Mouse (Mus musculus) mature B cell (primary cell): ENCODE data around the gene Rer1.

Source experiments
- in situ Hi-C: fragments of 300-500 bp; cut with MboI; formaldehyde crosslinking; loops from 2 replicates; pipeline ENCODE4 v1.14.3; 2019

Rer1 gene

DNA sequence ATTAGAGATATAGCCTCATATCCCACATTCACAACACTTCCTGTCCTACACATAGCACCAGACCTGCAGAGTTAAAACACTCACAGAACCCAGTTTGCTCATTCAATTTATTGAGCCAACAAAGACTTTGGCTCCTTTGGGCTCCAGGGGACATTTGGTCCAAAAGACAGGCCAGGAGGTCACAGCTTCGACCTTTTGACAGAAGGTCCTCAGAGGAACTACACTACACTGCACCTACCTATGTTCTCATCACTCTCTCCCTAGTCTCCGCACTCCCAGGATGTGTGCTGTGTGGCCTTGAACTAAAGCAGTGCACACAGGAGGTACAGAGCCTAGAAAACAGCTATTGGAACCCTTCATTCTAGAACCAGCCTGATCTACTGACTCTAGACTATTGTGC, 10.4 kb downstream of the Rer1 start:
- in situ Hi-C loops, result no loop called here

DNA sequence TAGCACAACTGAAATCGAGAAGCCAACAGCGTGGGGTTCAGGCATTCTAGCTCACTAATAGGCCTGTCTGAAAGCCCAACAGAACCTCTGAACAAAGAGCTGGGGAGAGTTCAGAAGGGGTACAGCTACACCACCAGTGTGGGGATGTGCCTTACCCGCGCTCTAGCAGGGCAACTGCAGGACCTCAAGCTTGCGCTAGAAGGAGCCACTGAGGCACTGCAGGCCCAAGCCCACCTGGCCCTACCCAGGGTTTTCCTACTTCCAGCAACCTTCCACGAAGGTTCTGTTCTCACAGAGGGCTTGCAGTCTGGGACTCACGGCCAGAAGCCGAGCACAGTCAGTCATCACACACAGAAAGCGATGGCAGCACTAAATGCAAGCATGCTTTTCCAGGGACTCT, 11.0 kb downstream of the Rer1 start:
- in situ Hi-C loops, result no loop called here

DNA sequence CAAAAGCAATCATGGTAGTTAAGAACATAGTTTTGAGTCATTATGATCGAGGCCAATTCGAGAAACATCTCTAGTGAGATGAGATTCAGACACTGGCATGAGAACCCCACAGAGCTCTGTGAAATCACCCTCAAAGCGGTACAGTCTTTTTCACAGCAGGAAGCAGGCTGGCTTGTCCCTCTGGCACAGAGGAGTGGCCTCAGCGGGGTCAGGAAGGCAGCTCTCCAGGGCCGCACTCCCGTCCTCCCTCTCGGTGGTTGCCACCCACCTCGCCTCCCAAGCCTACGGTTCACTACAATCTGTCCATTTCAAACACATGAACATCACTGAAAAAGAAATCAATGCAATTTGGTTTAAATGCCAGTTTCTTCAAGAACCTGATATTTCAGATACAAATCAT, 11.8 kb downstream of the Rer1 start:
- in situ Hi-C loops, result no loop called here

DNA sequence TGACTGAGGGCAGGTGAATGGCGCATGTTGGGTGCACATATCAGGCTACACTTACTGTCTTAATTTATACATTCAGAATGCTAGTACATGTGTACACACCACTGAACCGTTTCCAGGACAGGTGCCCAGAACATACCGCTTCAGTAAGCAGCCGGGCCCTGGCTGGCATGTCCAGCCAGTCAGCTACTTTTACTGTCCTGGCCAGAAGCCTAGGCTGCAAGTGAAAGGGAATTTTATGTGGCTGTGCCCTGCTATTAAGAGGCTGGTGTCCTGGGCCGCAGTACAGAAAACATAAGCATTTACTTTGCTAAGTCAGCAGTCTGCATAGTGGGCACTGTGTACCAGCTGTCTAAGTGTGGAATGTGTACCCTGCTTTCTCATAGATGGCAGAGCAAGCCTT, 15.3 kb downstream of the Rer1 start:
- in situ Hi-C loops, result no loop called here

DNA sequence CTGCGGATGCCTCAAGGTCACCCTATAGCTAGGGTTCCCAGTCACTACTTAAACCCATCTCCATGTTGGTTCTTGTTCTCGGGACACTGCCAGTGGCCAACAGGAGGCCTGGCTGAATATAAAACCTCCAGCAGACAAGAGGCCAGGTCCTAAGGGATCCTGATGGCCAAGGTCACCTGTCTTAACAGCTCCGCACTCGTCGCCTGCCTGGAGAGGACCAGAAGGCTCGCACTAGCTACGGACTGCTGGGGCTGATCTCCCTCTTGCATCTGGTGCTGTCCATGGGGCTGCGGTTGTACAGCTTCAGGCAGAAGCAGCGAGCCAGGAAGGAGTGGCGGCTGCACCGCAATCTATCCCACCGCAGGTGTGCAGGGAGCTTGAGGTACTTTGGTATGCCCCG, 16.0 kb downstream of the Rer1 start:
- in situ Hi-C loops, result no loop called here

DNA sequence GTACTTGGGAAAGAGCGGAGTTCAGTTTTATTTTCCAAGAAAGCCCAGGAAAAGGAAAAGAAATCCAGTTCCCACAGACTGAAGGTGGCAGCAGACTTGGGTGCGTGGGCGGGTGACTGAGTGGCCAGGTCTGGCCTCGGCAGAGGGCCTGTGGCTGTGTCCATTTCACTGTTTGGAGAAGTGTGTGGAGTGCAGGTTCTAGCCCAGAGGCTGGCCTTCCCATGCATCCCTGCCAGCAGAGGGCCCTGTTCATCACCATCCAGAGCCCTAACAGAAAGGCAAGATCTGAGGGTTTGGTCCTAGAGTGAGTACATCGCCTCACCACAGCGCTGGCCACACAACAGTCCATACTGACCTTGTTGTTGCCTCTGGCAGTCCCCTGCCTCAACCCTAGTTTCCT, 17.0 kb downstream of the Rer1 start:
- in situ Hi-C loops, result loop anchor here (5.0 kb wide), 1 partner anchor 182 kb away; no protein-coding TSS in a partner anchor

DNA sequence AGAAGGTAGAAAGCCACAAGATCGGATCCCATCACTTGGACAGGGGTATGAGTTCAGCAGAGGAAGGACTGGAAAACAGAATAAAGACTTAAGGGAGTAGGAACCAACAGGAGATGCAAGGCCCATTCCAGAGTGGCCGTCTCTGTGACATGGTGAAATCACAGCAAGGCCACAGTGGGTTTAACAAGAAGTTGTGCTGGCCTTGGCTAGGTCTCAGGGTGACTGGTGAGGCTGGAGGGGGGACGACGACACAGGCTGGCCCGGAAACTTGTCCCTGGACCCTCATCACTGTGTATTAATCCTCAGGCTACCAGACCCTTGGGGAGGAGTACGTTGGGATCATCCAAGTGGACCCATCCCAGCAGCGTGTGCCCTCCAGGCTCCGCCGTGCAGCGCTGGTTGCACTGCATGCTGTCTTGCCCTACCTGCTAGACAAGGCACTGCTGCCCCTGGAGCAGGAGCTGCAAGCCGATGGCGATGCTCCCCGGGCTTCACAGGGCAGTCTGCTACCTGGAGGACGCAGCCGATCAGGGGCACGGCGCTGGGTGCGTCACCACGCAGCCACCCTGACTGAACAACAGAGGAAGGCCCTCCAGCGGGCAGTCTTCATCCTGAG, 17.7 kb downstream of the Rer1 start:
- in situ Hi-C loops, result loop anchor here (5.0 kb wide), 1 partner anchor 181 kb away; no protein-coding TSS in a partner anchor

DNA sequence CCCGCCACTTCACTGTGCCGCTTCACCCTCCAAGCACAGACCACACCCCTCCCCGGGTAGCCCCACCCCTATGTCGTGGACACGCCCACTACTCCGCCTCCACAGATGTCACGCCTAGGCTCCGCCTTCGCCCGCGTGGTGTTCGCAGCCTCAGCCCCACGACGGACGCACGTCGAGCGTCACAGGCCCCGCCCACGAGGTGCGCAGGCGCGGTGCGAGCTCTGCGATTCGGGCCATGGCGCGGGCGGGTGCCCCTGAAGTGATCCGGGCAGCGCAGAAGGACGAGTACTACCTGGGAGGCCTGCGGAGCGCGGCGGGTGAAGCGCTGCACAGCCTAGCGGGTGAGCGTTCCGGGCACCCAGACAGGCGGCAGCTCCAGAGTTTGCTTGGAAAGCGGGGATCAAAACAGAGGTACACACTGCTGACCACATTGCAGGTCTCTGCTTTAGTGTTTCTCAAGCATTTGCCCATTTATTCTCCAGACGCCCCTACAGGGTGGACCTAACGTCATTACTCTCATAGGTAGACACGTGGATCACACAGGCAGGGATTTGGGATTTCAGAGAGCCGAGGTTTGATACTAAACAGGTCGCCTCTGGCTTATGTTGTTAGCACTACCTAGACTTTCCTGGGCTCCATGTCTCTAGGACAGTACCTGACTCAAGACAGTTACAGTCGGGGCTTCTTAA, 19.2 kb downstream of the Rer1 start, which contains the start of gene Pex10:
Pex10 (plus strand) TSS at position 183 of the 689 bp plus-strand sequence.
- in situ Hi-C loops, result loop anchor here (5.0 kb wide), 1 partner anchor 180 kb away; no protein-coding TSS in a partner anchor

DNA sequence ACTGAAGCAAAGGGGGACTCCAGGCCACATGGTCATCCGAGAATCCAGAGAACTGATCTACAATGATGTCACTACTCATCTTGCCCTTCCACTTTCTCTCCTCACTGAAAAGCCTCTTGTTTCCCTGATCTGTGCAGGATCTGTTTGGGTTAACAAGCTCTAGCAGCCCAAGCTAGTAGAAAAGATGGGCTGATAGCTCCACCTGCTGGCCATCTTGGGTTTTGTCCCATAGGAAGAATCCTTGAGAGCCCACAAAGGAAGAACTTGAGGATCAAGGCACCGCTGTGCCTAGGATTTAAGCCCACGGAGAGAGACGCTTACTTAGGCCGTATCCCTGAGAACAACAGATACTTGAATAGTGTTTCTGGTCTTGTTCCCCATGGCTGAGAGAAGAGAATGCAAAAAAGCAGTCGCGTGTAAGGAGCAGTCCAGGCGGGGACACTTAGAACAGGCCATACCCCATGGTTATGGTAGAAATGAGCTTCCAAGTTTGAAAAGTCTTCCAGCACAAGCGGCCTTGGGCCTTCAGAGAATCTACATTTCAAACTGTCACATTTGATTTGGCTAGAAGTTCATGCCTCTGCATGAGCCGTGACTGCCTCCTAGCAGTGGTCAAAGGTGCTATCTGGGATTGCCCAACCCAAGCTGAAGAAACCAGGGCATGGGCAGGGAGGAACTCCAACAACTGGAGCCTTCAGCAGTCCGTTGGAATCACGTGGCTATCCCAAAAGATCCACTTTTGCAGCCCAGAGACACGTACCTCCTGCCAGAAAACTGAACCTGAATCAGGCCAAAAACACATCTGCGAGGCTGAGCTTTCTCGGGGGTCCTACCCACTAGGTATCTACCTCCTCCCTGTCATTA, 20.0 kb downstream of the Rer1 start:
- in situ Hi-C loops, result loop anchor here (5.0 kb wide), 1 partner anchor 179 kb away; no protein-coding TSS in a partner anchor

DNA sequence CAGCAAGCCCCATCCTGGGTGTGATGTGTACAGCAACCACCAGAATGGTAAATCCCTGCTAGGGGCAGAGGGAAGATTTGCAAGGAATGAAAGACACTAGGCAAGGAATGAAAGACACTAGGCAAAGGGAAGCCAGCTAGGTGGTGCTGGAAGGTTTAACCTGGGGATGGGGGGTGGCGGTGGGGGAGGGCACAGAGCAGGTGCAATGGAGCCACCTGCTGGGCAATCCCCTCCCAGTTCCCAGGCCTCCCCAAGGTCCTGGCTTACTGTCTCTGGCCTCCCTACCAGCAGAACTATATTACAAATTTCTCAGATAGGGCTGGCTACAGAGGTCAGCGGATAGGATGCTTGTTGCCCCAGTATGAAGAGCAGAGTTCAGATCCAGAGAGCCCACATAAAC, 21.7 kb downstream of the Rer1 start:
- in situ Hi-C loops, result no loop called here

DNA sequence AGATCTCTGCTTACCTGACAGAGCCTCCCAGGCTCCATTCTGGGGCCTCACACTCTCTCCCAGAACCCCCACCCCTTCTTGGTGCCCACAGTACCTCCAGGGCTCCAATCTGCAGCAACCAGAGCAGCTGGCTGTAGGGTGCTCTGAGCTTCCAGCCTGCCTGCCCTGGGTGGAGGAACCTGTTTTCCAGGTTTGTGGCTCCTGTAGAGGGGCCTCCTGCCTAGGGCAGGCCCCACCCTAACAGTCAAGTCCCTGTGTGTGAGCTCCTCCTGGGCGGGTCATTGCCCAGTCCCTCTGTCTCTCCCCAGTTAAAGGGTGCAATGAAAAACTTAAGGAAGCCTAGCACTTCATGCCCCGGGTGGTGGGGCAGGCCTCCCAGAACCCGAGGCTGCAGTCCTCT, 22.3 kb downstream of the Rer1 start:
- in situ Hi-C loops, result no loop called here

DNA sequence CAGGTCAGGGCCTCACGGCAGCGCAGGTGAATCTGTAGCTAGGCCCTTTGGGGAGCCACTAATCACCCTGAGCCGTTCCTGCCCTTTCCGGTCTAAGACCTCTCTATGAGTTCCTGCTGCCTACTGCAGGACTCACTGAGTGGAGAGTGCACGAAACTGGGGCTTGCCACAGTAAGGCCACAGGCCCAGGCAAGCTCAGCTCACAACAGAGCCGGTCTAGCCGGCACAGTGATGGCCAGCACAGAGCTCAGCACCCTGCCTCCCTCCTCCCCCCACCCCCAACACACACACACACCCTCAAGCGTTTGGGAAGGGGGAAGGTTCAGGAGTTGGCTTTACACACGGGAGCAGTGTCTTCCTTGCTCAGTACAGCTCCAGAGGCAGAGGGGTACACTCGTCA, 27.9 kb downstream of the Rer1 start:
- in situ Hi-C loops, result no loop called here

DNA sequence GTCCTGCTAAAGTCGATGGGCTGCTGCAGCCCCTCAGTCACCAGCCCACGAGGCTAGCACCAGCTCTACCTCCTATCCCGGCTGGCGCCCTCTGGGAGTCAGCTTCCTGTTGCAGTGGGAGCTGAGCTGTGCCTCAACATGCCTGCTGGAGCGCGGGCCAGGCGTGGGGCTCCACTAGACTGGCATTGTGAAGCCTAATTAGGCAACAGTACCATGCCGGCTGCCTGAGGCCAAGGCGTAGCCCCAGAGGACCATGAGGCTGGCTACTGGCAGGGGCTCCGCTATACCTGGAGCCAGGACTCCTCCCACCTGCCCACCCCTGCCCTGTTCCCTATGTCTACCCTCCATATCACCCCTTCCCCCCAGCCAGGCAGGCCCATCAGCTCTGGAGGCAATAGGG, 29.5 kb downstream of the Rer1 start, which contains the start of gene Plch2:
Plch2 (minus strand) TSS at position 61 of the 400 bp plus-strand sequence.
- in situ Hi-C loops, result no loop called here

DNA sequence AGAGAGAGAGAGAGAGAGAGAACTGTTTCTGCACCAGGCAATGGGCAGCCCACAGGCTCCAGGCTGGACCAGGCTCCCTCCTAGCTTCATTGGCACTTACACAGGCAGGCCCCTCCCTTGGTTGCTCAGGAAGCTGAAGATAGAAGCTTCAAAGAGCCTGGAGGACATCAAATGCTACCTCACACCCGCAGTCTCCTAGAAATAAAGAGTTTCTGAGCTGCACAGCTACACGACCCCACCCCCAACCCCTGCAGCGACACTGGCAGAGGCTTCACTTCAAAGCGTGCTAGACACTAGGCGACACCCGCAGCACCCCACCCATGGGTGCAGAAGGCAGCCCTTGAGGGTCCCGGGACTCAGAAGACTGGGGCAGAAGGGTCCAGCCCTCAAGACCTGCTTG, 36.1 kb downstream of the Rer1 start:
- in situ Hi-C loops, result no loop called here

DNA sequence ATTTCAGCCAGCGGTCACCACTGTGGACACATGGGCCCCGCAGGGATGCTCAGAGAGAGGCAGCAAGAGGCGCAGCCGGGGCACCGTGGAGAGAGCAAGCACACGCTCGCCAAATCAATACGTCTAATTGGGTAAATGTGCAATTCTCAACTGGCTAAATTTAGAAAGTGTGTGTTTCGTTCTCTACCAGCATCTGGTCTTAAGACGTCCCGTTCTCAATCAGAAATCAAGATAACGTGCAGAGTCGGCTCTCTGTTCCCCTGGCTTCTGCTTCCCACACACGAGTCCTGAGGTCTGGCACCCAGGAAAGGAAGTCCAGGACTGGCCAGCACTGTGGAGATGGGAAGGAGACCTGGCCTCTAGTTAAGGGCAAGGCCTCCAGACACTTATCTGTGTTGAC, 39.5 kb downstream of the Rer1 start:
- in situ Hi-C loops, result no loop called here

DNA sequence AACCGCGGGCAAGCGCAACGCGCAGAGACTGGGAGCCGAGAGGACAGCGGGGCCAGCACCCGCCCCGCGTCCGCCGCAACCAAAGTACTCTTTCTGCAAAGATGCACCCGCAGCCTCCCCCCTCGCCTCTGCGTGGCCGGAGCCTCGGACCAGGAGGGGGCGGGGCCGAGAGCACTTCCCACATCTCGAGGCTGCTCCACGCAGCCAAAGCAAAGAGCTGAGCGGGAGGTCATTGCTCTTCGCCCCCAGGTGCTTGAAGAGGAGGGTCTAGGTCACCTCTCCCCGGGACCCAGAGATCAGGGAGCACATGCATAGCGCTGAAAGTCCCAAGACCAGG, 42.9 kb downstream of the Rer1 start:
- in situ Hi-C loops, result no loop called here

DNA sequence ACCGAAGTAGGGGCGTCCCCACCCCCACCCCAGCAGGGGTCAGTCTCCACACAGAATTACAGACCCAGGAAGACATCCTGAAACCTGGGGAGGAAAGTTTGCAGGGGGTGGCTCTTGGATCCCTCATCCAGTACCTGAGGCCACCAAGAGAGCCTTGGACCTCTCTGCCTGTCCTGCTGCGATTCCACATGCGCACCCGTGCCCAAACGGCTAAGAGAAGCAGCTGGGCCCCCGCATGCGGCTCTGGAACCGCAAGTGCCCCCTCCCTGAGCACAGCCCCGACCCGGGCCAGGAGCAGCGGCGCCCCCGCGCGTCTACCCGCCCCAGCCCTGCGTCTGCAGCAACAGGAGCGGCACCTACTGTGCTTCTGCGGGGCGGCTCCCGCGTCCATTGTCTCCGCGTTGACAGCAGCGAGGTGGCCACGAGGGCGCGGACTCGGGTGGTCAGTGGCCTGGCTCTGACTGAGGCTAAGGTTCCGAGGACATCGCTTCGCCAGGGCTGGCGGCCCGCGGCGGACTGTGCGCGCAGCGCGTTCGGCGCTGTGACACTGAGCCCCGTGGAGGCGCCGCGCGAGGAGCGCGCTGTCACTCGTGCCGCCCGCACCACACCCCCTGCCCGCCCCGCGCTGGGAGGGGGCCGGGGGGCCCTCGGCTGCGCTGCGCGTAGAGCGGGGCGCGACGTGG, 43.4 kb downstream of the Rer1 start:
- in situ Hi-C loops, result no loop called here

DNA sequence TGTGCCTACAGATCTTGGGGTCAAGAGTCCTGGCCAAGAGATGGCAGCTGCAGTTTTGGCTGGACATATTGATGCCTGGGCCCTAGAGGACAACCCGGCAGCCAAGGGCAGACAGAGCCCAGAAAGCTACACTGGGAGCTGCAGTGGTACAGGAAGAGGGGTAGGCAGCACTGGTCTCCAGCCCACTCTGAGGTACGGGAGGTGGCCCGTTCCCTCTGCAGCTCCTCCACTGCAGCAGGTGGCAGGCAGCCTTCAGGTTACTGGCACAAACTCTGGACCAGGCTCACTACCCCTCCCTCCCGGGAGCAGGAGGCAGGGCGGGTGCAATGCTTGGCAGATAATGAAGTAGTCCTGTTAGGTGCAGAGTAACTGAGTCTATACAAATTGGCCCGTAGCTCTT, 45.5 kb downstream of the Rer1 start:
- in situ Hi-C loops, result no loop called here

DNA sequence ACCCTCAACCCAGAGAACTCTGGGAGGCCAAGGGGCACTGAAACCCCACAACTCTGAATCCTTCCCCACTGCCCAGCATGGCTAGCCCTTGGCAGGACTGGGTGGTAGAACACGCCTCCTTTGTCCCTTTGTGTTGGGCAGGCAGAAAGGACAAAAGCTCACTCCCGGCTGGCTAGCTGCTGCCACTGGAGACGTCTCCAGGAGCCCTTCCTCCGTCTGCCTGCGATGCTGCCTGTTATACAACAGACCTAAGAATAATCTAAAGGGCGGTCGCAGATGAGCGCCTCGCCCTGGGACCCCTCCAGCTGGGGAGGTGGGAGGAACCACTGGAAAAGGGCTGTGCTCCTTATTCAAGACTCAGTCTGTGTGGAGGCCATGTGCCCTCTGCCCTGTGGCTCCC, 46.0 kb downstream of the Rer1 start:
- in situ Hi-C loops, result no loop called here

DNA sequence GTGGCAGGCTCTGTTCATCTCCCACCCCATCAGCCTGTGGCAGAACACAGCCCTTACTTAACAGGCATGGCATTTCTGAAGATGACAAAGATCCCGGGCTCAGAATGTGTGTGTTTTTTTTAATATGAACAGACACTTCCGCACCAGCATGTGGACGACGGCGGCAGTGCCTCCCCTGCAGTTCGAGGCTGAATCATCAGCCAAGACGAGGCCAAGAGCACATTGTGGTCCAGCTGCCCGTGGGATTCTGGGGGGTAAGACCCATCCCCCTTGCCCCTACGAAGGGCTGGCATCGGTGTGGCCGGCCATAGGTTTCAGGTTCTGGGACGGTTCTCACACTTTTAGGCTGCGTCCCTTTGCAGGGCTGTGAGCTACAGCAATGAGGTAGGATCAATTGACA, 51.4 kb downstream of the Rer1 start:
- in situ Hi-C loops, result no loop called here

DNA sequence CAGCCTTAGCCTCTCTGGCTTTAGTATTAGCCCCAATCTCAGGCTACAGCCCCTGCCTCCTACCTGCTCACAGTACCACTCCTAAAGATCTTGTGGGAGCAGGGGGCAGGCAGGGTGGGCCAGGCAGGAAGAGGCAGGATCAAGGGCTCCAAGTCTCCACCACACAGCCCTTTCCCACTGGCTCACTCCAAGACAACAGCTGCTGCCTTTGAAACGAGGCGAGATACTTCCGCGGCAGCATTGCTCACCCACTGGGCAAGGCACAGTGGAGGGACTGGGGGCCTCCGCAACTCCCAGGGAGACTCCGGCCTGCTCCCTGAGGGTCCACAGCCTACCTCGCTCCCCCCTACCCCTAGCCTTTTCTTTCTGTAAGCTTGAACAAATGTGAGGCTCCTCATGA, 52.0 kb downstream of the Rer1 start:
- in situ Hi-C loops, result no loop called here

DNA sequence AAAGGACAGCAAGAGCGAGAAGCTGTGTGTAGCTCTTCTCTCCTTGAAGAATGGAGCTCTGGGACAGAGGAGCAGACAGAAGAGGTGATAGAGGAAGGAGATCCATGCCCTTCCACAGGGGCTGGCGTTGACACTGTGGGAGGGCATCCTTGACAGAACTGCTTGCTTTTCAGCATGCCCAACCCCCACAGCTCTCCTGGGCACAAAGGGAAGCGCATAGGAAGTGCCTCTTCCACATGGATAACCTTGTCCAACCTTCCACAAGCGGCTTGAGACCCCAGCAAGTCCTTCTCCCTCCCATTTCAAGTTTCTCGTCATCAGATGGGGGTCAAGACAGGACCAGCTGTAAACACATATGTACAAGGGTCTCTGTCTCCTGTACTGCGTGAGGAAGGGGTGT, 53.1 kb downstream of the Rer1 start:
- in situ Hi-C loops, result no loop called here
